Mouse (Mus musculus): ENCODE results near the gene Myo3a. TPM values are rescaled to one million over a fixed set of nuclear protein-coding genes. Genes with fewer than 3 reads are reported as not detected.

Myo3a gene
- polyA plus RNA-seq, 1 experiment from 2014 or later = not detected

GRCm38 (mm10) chr2:22621828-22622731 is 394.8 kb downstream of the Myo3a start, which contains the start of gene Gad2:
Gad2 (plus strand) TSS chr2:22622205.
- H3K9me3 ChIP-seq = no peaks in the 10 kb centered on the region
- H3K27ac ChIP-seq = no peak within 1 kb of the TSS
- peaks cover 20% of the 10 kb centered on the region for H3K4me1 ChIP-seq
- under 1% methylated on average over 55 of the region's 55 CpGs for WGBS
- no peaks in the 10 kb centered on the region for H3K36me3 ChIP-seq
- peaks cover 99% of the 10 kb centered on the region for H3K27me3 ChIP-seq
- H3K9ac ChIP-seq = no peak within 1 kb of the TSS
- H3K4me2 ChIP-seq = peak within 1 kb of the TSS; percentile 69
- H3K4me3 ChIP-seq = peak within 1 kb of the TSS; percentile 41
- ATAC-seq (ENCODE audit: insufficient number of reproducible peaks, insufficient read depth, low FRiP score, low TSS enrichment, low read depth) = 0 out of 2 replicates have a peak, but pooled peaks have one; percentile 11

GRCm38 (mm10) chr2:22623111-22624070 is 396.1 kb downstream of the Myo3a start:
- Histone ChIP-seq H3K4me2 (peak overlapping the region; percentile 69), H3K4me3 (peak overlapping the region; percentile 41), H3K4me1 (peaks cover 20% of the 10 kb centered on the region), H3K9me3 (no peaks in the 10 kb centered on the region), H3K36me3 (no peaks in the 10 kb centered on the region), H3K27ac (no peak overlapping the region), H3K9ac (no peak overlapping the region), H3K27me3 (peaks cover 99% of the 10 kb centered on the region)
- under 1% methylated on average over 60 of the region's 60 CpGs for WGBS
- 0 out of 2 replicates have a peak, but pooled peaks have one; percentile 23 for ATAC-seq (ENCODE audit: insufficient number of reproducible peaks, insufficient read depth, low FRiP score, low TSS enrichment, low read depth)

- Histone ChIP-seq H3K4me3 (0 out of 2 replicates have a peak overlapping the region, but pooled peaks have one; percentile 41), H3K4me2 (peak overlapping the region; percentile 69), H3K4me1 (peaks cover 20% of the 10 kb centered on the region), H3K27me3 (peaks cover 97% of the 10 kb centered on the region), H3K9me3 (no peaks in the 10 kb centered on the region), H3K9ac (no peak overlapping the region), H3K27ac (no peak overlapping the region), H3K36me3 (no peaks in the 10 kb centered on the region)
- no peak for ATAC-seq (ENCODE audit: insufficient number of reproducible peaks, insufficient read depth, low FRiP score, low TSS enrichment, low read depth)
- 2% methylated on average over 27 of the region's 27 CpGs for WGBS
Measured at GRCm38 (mm10) chr2:22624188-22624975, 397.1 kb downstream of the Myo3a start.

GRCm38 (mm10) chr2:22625096-22625960 is 398.0 kb downstream of the Myo3a start:
- ATAC-seq (ENCODE audit: insufficient number of reproducible peaks, insufficient read depth, low FRiP score, low TSS enrichment, low read depth) = no peak
- no peak overlapping the region for H3K4me3 ChIP-seq
- H3K9ac ChIP-seq = no peak overlapping the region
- peaks cover 88% of the 10 kb centered on the region for H3K27me3 ChIP-seq
- peaks cover 20% of the 10 kb centered on the region for H3K4me1 ChIP-seq
- H3K4me2 ChIP-seq = no peak overlapping the region
- no peaks in the 10 kb centered on the region for H3K9me3 ChIP-seq
- 10% methylated on average over 16 of the region's 16 CpGs for WGBS
- no peak overlapping the region for H3K27ac ChIP-seq
- no peaks in the 10 kb centered on the region for H3K36me3 ChIP-seq

- Histone ChIP-seq H3K27me3 (peaks cover 73% of the 10 kb centered on the region), H3K9me3 (no peaks in the 10 kb centered on the region), H3K4me3 (no peak overlapping the region), H3K4me2 (no peak overlapping the region), H3K4me1 (peaks cover 15% of the 10 kb centered on the region), H3K36me3 (no peaks in the 10 kb centered on the region), H3K9ac (no peak overlapping the region), H3K27ac (no peak overlapping the region)
- no peak for ATAC-seq (ENCODE audit: insufficient number of reproducible peaks, insufficient read depth, low FRiP score, low TSS enrichment, low read depth)
- WGBS = 27% methylated on average over 3 of the region's 3 CpGs
Measured at GRCm38 (mm10) chr2:22627147-22627666, 399.9 kb downstream of the Myo3a start.

- no peak for ATAC-seq (ENCODE audit: insufficient number of reproducible peaks, insufficient read depth, low FRiP score, low TSS enrichment, low read depth)
- Histone ChIP-seq H3K27me3 (peaks cover 66% of the 10 kb centered on the region), H3K4me3 (no peak overlapping the region), H3K36me3 (no peaks in the 10 kb centered on the region), H3K27ac (no peak overlapping the region), H3K9ac (no peak overlapping the region), H3K4me2 (no peak overlapping the region), H3K4me1 (peaks cover 8% of the 10 kb centered on the region), H3K9me3 (no peaks in the 10 kb centered on the region)
- WGBS = 34% methylated on average over 5 of the region's 5 CpGs
Measured at GRCm38 (mm10) chr2:22627819-22628432, 400.6 kb downstream of the Myo3a start.

GRCm38 (mm10) chr2:22634766-22635165 is 407.5 kb downstream of the Myo3a start:
- Histone ChIP-seq H3K4me3 (no peak overlapping the region), H3K4me2 (no peak overlapping the region), H3K9ac (no peak overlapping the region), H3K27me3 (peaks cover 4% of the 10 kb centered on the region; the same call in 1 of the 2 replicates), H3K9me3 (no peaks in the 10 kb centered on the region), H3K36me3 (no peaks in the 10 kb centered on the region), H3K4me1 (no peaks in the 10 kb centered on the region), H3K27ac (no peak overlapping the region)
- ATAC-seq (ENCODE audit: insufficient number of reproducible peaks, insufficient read depth, low FRiP score, low TSS enrichment, low read depth) = no peak
- 45% methylated on average over 8 of the region's 8 CpGs for WGBS

- Histone ChIP-seq H3K9me3 (no peaks in the 10 kb centered on the region), H3K4me2 (no peak overlapping the region), H3K9ac (no peak overlapping the region), H3K27me3 (no peaks in the 10 kb centered on the region), H3K27ac (no peak overlapping the region), H3K36me3 (no peaks in the 10 kb centered on the region), H3K4me1 (no peaks in the 10 kb centered on the region), H3K4me3 (no peak overlapping the region)
- no peak for ATAC-seq (ENCODE audit: insufficient number of reproducible peaks, insufficient read depth, low FRiP score, low TSS enrichment, low read depth)
- 38% methylated on average over 1 of the region's 1 CpGs for WGBS
Measured at GRCm38 (mm10) chr2:22646134-22646533, 418.8 kb downstream of the Myo3a start.

GRCm38 (mm10) chr2:22648394-22648793 is 421.1 kb downstream of the Myo3a start:
- no peaks in the 10 kb centered on the region for H3K9me3 ChIP-seq
- no peak overlapping the region for H3K9ac ChIP-seq
- H3K4me3 ChIP-seq = no peak overlapping the region
- no peak overlapping the region for H3K27ac ChIP-seq
- no peaks in the 10 kb centered on the region for H3K4me1 ChIP-seq
- no peak overlapping the region for H3K4me2 ChIP-seq
- no peak for ATAC-seq (ENCODE audit: insufficient number of reproducible peaks, insufficient read depth, low FRiP score, low TSS enrichment, low read depth)
- WGBS = 53% methylated on average over 1 of the region's 1 CpGs
- H3K36me3 ChIP-seq = no peaks in the 10 kb centered on the region
- no peaks in the 10 kb centered on the region for H3K27me3 ChIP-seq

GRCm38 (mm10) chr2:22651826-22652225 is 424.5 kb downstream of the Myo3a start:
- no peak overlapping the region for H3K4me2 ChIP-seq
- ATAC-seq (ENCODE audit: insufficient number of reproducible peaks, insufficient read depth, low FRiP score, low TSS enrichment, low read depth) = no peak
- no peaks in the 10 kb centered on the region for H3K27me3 ChIP-seq
- no peak overlapping the region for H3K9ac ChIP-seq
- H3K36me3 ChIP-seq = no peaks in the 10 kb centered on the region
- WGBS = 85% methylated on average over 4 of the region's 4 CpGs
- no peaks in the 10 kb centered on the region for H3K4me1 ChIP-seq
- H3K4me3 ChIP-seq = no peak overlapping the region
- no peaks in the 10 kb centered on the region for H3K9me3 ChIP-seq
- no peak overlapping the region for H3K27ac ChIP-seq
